Comparison of ENCODE assay signal across 16 mouse cellular contexts in genomic region chr16:73230599-73230998, GRCm38 (mm10).
"Had no signal": no experiment of that assay in that cellular context is flagged by ENCODE, and none has a peak within 500 bp of the region (broad histone marks: within the 10 kb centered on the region; RNA-seq: fewer than 3 reads in every experiment).

No protein-coding gene starts in this region.

- H3K4me1 ChIP-seq: midbrain, embryonic 13.5 days; midbrain, embryonic 15.5 days; neural tube, embryonic 13.5 days; neural tube, embryonic 15.5 days had no signal

- DNase-seq: lung, adult 18-20 months; lung, embryonic 14.5 days; lung, postnatal 10 days; lung, postnatal 4 days; retina, postnatal 1 day; right cerebral cortex, adult 18-20 months; spleen, adult 18-20 months; thymus, adult 18-20 months; thymus, postnatal 14 days; thymus, postnatal 36 days had no signal

- ATAC-seq: midbrain, embryonic 13.5 days; midbrain, embryonic 15.5 days had no signal

- H3K36me3 ChIP-seq: midbrain, embryonic 10.5 days; midbrain, embryonic 13.5 days; midbrain, embryonic 15.5 days; neural tube, embryonic 13.5 days; neural tube, embryonic 15.5 days had no signal

- H3K9ac ChIP-seq: lung, embryonic 14.5 days; midbrain, embryonic 13.5 days; midbrain, embryonic 15.5 days; neural tube, embryonic 13.5 days; neural tube, embryonic 15.5 days had no signal

- H3K9me3 ChIP-seq: midbrain, embryonic 10.5 days; midbrain, embryonic 15.5 days; neural tube, embryonic 15.5 days had no signal

- H3K27me3 ChIP-seq: midbrain, embryonic 13.5 days; midbrain, embryonic 15.5 days; neural tube, embryonic 13.5 days; neural tube, embryonic 15.5 days had no signal

- H3K4me3 ChIP-seq: midbrain, embryonic 10.5 days; midbrain, embryonic 13.5 days; midbrain, embryonic 15.5 days; myocyte; neural tube, embryonic 13.5 days; neural tube, embryonic 15.5 days had no signal

- H3K4me2 ChIP-seq: lung, embryonic 14.5 days; midbrain, embryonic 13.5 days; midbrain, embryonic 15.5 days; neural tube, embryonic 13.5 days; neural tube, embryonic 15.5 days had no signal

- H3K27ac ChIP-seq: midbrain, embryonic 10.5 days; midbrain, embryonic 13.5 days; midbrain, embryonic 15.5 days; neural tube, embryonic 13.5 days; neural tube, embryonic 15.5 days had no signal
